Mouse (Mus musculus): ENCODE results near the gene Apol6. TPM values are rescaled to one million over a fixed set of nuclear protein-coding genes. Genes with fewer than 3 reads are reported as not detected.
"Not testable (repeated sequence)": the region's sequence is repeated elsewhere in the genome, so short reads cannot be mapped to it uniquely, and the experiment has no call there.

Apol6 gene
- polyA plus RNA-seq, 1 experiment from 2014 or later, result 0.07 TPM

- Histone ChIP-seq H3K27me3 (replicated peaks; ENCODE audit: low read depth, poor library complexity, severe bottlenecking) (no peaks in the 10 kb centered on the region), H3K36me3 (replicated peaks) (no peaks in the 10 kb centered on the region), H3K27ac (replicated peaks) (no peak overlapping the region), H3K4me1 (peaks cover 29% of the 10 kb centered on the region), H3K9me3 (no peaks in the 10 kb centered on the region), H3K4me3 (no peak overlapping the region)
- no peak for DNase-seq (ENCODE audit: low spot score)
These were observed 14.0 kb downstream of the Apol6 start for GRCm38 (mm10) chr15:77058566-77058965.

DNA sequence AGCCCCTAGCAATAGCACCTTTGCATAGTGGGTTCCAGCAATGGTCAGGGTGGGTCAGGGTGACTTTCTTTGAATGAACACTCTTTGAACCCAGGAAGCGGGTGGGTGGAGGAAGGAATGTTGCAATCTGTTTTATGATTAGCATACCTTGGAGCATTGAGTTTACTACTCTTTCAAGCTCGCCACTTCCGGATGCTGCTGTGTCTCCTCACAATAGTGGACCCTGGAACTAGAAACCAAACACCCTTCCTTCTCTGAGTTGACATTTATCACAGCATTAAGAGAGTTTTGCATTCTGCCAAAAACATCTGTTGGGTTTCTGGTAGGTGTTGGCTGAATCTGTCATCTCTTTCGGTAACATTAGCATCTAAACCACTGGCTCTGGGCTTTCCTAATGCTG lies 14.9 kb downstream of the Apol6 start:
- H3K36me3 ChIP-seq (replicated peaks); H3K9me3 ChIP-seq; DNase-seq (ENCODE audit: low spot score); H3K27ac ChIP-seq (replicated peaks); H3K4me3 ChIP-seq; H3K27me3 ChIP-seq (replicated peaks; ENCODE audit: low read depth, poor library complexity, severe bottlenecking): not testable (repeated sequence)
- WGBS, result 93% methylated on average over 4 of the region's 4 CpGs
- peaks cover 27% of the 10 kb centered on the region for H3K4me1 ChIP-seq

- no peaks in the 10 kb centered on the region for H3K9me3 ChIP-seq
- H3K4me1 ChIP-seq, result no peaks in the 10 kb centered on the region
- H3K27ac ChIP-seq (replicated peaks), result no peak overlapping the region
- no peaks in the 10 kb centered on the region for H3K36me3 ChIP-seq (replicated peaks)
- no peak overlapping the region for H3K4me3 ChIP-seq
- no peaks in the 10 kb centered on the region for H3K27me3 ChIP-seq (replicated peaks; ENCODE audit: low read depth, poor library complexity, severe bottlenecking)
- no peak for DNase-seq (ENCODE audit: low spot score)
These were observed 18.2 kb downstream of the Apol6 start for GRCm38 (mm10) chr15:77062746-77063145.

DNA sequence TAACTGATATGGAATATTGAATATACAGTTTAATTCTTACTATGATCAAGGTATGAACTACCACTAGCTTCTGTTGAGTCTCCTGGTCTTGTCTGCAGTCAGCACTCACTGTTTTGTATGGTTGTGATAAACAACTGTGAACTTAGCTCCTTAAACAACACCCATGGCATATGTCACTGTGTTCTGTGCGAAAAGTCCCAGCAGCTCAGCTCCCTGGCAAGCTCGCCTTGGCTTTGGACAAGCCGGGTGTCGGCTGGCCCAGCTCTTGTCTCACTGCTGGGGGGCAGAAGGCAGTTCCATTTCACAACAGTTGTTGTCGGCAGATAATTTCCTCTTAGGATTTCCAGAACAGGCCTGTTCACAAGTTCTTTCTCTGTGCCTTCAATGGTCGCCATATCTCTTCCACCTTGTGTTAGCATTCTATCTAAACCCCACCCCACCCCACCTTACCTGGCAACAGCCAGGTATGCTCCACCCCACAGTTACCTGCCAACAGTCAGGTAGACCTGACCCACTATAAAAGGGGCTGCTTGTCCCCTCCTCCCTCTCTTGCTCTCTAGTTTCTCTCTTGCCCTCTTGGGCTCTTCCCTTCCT lies 20.8 kb downstream of the Apol6 start:
- Histone ChIP-seq H3K27me3 (replicated peaks; ENCODE audit: low read depth, poor library complexity, severe bottlenecking) (no peaks in the 10 kb centered on the region), H3K9me3 (no peaks in the 10 kb centered on the region), H3K4me1 (0 out of 2 replicates have a peak, but pooled peaks cover 5% of the 10 kb centered on the region), H3K27ac (replicated peaks) (no peak overlapping the region), H3K36me3 (replicated peaks) (no peaks in the 10 kb centered on the region), H3K4me3 (no peak overlapping the region)
- WGBS, result 89% methylated on average over 6 of the region's 6 CpGs
- DNase-seq (ENCODE audit: low spot score), result no peak

- no peaks in the 10 kb centered on the region for H3K36me3 ChIP-seq (replicated peaks)
- no peak for DNase-seq (ENCODE audit: low spot score)
- H3K27me3 ChIP-seq (replicated peaks; ENCODE audit: low read depth, poor library complexity, severe bottlenecking), result no peaks in the 10 kb centered on the region
- no peaks in the 10 kb centered on the region for H3K9me3 ChIP-seq
- 89% methylated on average over 6 of the region's 6 CpGs for WGBS
- H3K4me1 ChIP-seq, result peaks cover 8% of the 10 kb centered on the region
- no peak overlapping the region for H3K27ac ChIP-seq (replicated peaks)
- H3K4me3 ChIP-seq, result no peak overlapping the region
These were observed 21.7 kb downstream of the Apol6 start for GRCm38 (mm10) chr15:77066233-77066632.

DNA sequence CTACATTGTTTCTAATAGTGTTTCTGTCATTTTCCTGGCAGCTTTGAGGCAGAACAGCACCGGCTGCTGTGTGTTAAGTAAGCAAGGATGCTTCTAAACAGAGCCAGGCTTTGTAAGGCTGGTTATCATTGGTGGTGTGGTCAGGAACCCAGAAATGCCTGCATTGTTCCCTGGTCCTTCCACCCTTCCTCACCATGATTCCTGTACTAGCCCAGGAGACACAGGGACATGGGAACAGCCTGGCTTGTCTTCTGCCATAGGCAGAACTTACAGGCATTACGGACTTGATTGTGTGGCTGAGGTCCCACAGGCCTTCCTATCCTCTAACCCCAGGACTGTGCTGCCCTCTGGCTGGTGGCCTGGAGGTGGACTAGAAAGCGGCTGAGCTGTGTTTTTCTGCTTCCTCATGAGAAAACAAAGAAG lies 23.9 kb downstream of the Apol6 start:
- no peak overlapping the region for H3K4me3 ChIP-seq
- no peaks in the 10 kb centered on the region for H3K9me3 ChIP-seq
- H3K27me3 ChIP-seq (replicated peaks; ENCODE audit: low read depth, poor library complexity, severe bottlenecking), result no peaks in the 10 kb centered on the region
- WGBS, result 58% methylated on average over 3 of the region's 3 CpGs
- 0 out of 2 replicates have a peak overlapping the region, but pooled peaks have one; percentile 48 for H3K27ac ChIP-seq (replicated peaks)
- peaks cover 24% of the 10 kb centered on the region for H3K4me1 ChIP-seq
- no peak for DNase-seq (ENCODE audit: low spot score)
- no peaks in the 10 kb centered on the region for H3K36me3 ChIP-seq (replicated peaks)

DNA sequence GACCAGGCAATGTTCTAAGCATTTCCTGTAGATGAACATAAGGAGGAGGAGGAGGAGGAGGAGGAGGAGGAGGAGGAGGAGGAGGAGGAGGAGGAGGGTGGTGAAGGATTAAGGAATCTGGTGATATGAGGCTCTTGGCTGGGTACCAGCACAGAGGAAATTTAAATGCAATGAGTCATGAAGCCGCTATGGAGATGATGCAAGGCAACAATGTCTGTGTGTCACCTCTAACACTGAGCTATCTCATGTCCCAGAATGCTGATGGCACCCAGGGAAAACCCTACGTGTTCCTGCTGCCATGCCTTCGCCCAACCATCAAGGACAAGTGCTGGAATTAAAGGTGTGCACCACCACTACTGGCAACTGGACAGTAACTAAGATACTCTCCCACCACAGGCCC lies 24.5 kb downstream of the Apol6 start:
- H3K27ac ChIP-seq (replicated peaks), result 0 out of 2 replicates have a peak overlapping the region, but pooled peaks have one; percentile 48
- no peak for DNase-seq (ENCODE audit: low spot score)
- 93% methylated on average over 3 of the region's 3 CpGs for WGBS
- no peaks in the 10 kb centered on the region for H3K9me3 ChIP-seq
- H3K27me3 ChIP-seq (replicated peaks; ENCODE audit: low read depth, poor library complexity, severe bottlenecking), result no peaks in the 10 kb centered on the region
- peaks cover 24% of the 10 kb centered on the region for H3K4me1 ChIP-seq
- no peak overlapping the region for H3K4me3 ChIP-seq
- H3K36me3 ChIP-seq (replicated peaks), result no peaks in the 10 kb centered on the region

- WGBS, result 87% methylated on average over 11 of the region's 11 CpGs
- H3K36me3 ChIP-seq (replicated peaks), result peaks cover 5% of the 10 kb centered on the region
- H3K27me3 ChIP-seq (replicated peaks; ENCODE audit: low read depth, poor library complexity, severe bottlenecking), result no peaks in the 10 kb centered on the region
- H3K27ac ChIP-seq (replicated peaks), result no peak overlapping the region
- H3K4me3 ChIP-seq, result no peak overlapping the region
- H3K9me3 ChIP-seq, result no peaks in the 10 kb centered on the region
- no peak for DNase-seq (ENCODE audit: low spot score)
- H3K4me1 ChIP-seq, result peaks cover 24% of the 10 kb centered on the region
These were observed 26.3 kb downstream of the Apol6 start for GRCm38 (mm10) chr15:77070745-77071268.

DNA sequence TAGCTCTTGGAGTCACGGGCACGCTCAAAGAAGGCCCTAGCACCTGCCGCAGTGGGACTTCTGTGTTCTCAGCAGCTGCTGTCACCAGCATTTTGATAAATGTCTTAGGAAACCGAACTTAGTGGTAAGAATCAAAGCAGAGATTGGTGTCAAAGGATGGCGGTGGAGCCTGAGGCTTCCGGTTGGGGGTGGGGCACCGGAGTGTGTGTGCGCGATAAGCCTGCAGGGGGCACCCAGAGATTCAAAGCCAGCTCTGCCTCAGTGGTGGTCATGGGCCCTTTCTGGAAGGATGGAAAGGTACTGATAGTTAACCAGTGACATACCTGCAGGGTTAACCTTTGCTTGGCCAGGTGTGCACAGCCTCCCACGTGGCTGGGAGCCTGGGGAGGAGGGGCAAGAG lies 27.0 kb downstream of the Apol6 start:
- no peak overlapping the region for H3K4me3 ChIP-seq
- DNase-seq (ENCODE audit: low spot score), result peak; percentile 47
- no peak overlapping the region for H3K27ac ChIP-seq (replicated peaks)
- H3K4me1 ChIP-seq, result peaks cover 24% of the 10 kb centered on the region
- H3K27me3 ChIP-seq (replicated peaks; ENCODE audit: low read depth, poor library complexity, severe bottlenecking), result no peaks in the 10 kb centered on the region
- 22% methylated on average over 10 of the region's 10 CpGs for WGBS
- peaks cover 12% of the 10 kb centered on the region for H3K36me3 ChIP-seq (replicated peaks)
- no peaks in the 10 kb centered on the region for H3K9me3 ChIP-seq

DNA sequence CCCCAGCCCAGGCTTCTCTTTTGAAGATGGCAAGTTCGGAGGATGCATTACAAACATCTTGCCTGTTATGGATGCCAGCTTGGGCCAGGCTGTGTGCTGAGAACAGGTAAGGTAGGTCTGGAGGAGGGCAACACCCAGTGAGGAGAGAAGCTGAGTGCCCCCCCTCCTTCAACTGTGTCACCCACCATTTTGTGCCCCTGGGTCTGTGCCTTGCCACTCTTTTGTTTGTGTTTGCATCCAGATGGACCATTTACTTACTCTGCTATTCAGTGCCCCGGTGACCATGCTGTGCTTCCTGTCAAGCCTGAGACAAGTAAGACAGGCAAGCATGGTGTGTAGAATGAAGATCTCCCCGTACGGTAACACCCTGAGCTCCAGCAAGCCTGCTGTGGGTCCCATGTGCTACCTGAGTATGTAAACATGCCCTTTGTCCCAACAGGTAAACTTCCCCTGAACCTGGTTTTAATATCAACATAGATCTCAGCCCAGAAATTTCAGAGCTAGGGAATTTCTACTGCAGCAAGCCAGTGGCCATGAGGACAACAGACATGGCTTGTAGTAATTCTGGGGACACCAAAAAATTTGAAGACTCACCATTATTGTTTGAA lies 28.1 kb downstream of the Apol6 start:
- no peaks in the 10 kb centered on the region for H3K27me3 ChIP-seq (replicated peaks; ENCODE audit: low read depth, poor library complexity, severe bottlenecking)
- H3K27ac ChIP-seq (replicated peaks), result no peak overlapping the region
- H3K4me1 ChIP-seq, result peaks cover 24% of the 10 kb centered on the region
- no peak for DNase-seq (ENCODE audit: low spot score)
- H3K4me3 ChIP-seq, result no peak overlapping the region
- WGBS, result 79% methylated on average over 4 of the region's 4 CpGs
- H3K9me3 ChIP-seq, result no peaks in the 10 kb centered on the region
- peaks cover 23% of the 10 kb centered on the region for H3K36me3 ChIP-seq (replicated peaks)

DNA sequence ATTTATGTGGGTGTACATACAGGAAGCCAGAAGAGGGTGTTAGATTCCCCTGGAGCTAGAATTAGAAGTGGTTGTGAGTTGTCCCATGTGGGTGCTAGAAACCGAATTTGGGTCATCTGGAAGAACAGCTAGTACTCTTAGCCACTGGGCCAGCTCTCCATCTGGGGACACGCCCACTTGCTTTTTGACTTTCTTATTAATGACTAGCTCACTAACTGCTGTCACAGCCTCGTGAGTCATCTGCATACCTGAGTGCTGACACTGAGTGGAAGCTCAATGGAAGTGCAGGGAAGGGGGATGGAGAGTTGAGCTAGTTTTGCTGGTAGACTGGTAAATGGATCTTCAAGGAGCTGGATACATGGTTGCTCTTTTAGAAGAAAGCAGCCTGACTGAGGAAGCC lies 32.0 kb downstream of the Apol6 start:
- peaks cover 61% of the 10 kb centered on the region for H3K36me3 ChIP-seq (replicated peaks)
- peaks cover 32% of the 10 kb centered on the region for H3K4me1 ChIP-seq
- H3K4me3 ChIP-seq, result no peak overlapping the region
- no peak for DNase-seq (ENCODE audit: low spot score)
- H3K27ac ChIP-seq (replicated peaks), result no peak overlapping the region
- 86% methylated on average over 3 of the region's 3 CpGs for WGBS
- no peaks in the 10 kb centered on the region for H3K27me3 ChIP-seq (replicated peaks; ENCODE audit: low read depth, poor library complexity, severe bottlenecking)
- H3K9me3 ChIP-seq, result no peaks in the 10 kb centered on the region

DNA sequence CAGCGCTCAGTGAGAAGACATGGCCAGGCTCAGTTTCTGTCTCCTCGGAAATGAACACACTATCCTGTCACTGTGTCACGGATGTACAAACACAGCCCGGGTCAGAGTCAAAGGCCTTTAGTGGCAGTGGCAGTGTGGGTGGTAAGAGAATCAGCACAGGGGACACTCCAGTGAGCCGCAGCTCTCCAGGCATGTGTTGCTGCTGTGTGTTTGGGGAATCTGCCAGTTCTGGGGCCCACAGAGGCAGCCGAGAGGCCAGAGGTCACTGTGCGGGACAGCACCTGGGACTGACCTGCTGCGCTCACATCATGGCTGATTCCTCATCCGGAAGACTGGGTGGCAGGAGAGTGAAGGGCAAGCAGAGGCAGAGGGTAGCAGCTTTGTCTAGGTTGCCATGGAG lies 33.4 kb downstream of the Apol6 start:
- Histone ChIP-seq H3K4me1 (peaks cover 23% of the 10 kb centered on the region), H3K27ac (replicated peaks) (no peak overlapping the region), H3K9me3 (no peaks in the 10 kb centered on the region), H3K4me3 (no peak overlapping the region), H3K27me3 (replicated peaks; ENCODE audit: low read depth, poor library complexity, severe bottlenecking) (no peaks in the 10 kb centered on the region), H3K36me3 (replicated peaks) (peaks cover 75% of the 10 kb centered on the region)
- DNase-seq (ENCODE audit: low spot score), result no peak
- WGBS, result 92% methylated on average over 9 of the region's 9 CpGs

GRCm38 (mm10) chr15:77078786-77079185 lies 34.3 kb downstream of the Apol6 start:
- Histone ChIP-seq H3K27ac (replicated peaks) (no peak overlapping the region; the same call in 1 of the 2 replicates), H3K27me3 (replicated peaks; ENCODE audit: low read depth, poor library complexity, severe bottlenecking) (no peaks in the 10 kb centered on the region), H3K9me3 (no peaks in the 10 kb centered on the region), H3K4me1 (peaks cover 23% of the 10 kb centered on the region), H3K36me3 (replicated peaks) (peaks cover 82% of the 10 kb centered on the region), H3K4me3 (no peak overlapping the region)
- DNase-seq (ENCODE audit: low spot score), result no peak
- WGBS, result 68% methylated on average over 3 of the region's 3 CpGs
